Mouse (Mus musculus): ENCODE data around the gene Cacng3.

The Cacng3 gene

GRCm38 (mm10) chr7:122670442-122670872 is at the start of gene Cacng3:
Gene Cacng3 (plus strand): TSS chr7:122670492.
- no peak for DNase-seq

- DNase-seq: peak; percentile 49 to 65
These were observed 48.0 kb upstream of the Cacng3 start for GRCm38 (mm10) chr7:122622125-122622774.

DNA sequence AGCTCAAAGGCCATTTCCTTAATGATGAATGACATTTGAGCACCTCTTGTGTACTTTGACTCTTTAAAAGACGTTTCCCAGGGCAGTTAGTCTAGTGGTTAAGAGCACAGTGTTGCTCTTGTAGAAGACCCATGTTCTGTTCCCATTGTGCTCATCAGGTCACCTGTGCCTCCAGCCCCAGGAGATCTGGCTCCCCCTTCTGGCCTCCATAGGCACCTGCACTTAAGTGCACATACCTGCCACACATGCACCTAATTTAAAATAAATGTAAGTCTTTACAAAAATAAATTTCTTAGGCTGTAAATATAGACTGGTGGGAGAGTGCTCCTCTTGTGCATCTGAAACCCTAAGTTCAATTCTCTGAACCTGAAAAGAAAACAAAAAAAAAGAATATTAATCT is 46.5 kb upstream of the Cacng3 start:
- no peak for DNase-seq

DNA sequence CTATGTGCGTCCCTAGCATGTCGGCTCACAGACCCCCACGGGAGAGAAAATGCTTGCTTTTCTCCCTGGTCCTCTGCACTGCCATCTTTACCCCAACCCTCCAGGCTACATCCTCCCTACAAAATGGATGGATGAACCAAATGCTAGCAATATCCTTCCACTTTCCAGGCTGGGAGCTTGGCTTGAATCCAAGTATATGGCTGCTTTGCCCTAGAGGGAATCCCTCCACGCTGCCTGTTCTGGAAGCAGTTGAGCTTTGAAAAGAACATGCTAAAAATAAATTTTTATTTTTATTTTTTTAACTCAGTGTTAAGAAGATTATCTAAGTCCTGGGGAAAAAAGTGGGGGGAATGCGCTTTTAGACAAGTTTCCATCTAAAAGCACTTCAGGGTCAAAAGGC is 42.2 kb upstream of the Cacng3 start:
- DNase-seq: peak in 1 of 2 experiments; percentile 20

DNA sequence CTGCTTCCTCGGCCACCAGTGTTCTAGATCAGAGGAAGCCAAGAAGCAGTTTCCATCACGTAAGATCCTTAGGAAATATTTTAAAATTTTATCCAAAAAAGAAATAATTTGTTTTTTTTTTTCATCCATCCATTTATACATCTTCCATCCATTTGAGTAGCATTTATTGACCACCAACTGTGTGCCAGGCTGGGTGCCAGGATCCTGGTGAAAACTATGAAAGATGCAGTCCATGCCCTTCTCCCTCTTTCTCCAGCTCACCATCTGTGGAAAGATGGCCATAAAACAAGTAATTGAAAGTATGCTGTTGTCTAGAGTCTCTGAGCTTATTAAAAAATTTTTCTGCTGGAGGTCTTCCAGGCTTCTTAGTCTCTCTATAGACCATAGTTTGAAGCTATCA is 39.9 kb upstream of the Cacng3 start:
- peak; percentile 55 to 74 for DNase-seq

DNA sequence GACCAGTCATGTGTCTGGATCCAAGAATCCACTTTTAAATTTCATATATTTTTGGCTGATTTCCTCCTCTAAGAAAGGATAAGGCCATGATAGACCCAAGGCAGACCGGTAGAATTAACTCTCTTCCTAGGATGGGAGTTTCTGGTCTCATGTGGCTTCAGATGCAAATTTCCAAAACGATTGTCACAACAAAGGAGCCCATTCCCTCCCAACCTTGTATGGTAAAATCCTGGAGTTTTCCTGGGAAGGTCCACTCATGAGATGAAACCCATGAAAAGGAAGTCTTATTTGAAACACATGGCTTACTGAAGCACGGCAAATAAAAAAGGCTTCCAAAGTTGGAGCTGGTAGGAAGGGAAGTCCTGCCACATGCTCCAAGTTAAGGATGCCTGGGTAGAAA is 39.1 kb upstream of the Cacng3 start:
- no peak for DNase-seq

DNA sequence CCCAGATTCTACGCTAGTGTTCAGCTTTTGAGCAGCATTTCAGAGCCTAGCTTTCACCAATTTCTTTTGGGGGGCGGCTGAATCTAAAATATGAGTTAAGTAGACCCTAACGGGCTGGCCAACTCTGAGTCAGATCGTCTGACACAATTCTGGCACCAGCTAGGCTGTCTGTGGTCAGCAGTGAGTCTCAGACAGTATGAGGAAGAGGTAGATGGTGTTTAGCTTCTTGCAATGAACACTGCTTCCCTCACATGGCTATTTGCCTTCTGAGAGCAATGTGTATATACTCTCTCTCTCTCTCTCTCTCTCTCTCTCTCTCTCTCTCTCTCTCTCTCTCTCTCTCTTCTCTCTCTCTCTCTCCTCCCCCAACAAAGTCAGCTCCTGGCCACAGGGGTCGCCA is 37.3 kb upstream of the Cacng3 start:
- no peak for DNase-seq

- DNase-seq: no peak
These were observed 36.8 kb upstream of the Cacng3 start for GRCm38 (mm10) chr7:122633463-122633862.

DNA sequence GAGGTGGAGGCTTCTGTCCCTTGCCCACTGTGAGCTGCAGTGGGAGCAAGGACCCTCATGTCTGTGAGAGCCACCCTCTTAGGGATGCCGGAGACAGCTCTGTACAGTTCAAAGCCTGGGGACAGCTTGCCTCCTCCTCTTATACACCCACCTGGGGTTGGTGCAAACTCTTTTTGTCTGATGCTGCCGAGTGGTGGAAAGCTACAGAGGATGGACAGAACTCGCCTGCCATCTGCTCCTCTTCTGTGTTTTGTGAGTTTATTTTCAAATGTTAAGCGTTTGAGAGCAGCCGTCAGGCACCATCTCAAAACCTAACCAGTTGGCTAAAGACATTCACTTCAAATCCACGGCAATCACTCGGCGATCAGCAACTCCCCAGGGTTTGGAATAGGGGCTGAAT is 26.6 kb upstream of the Cacng3 start:
- no peak for DNase-seq

DNA sequence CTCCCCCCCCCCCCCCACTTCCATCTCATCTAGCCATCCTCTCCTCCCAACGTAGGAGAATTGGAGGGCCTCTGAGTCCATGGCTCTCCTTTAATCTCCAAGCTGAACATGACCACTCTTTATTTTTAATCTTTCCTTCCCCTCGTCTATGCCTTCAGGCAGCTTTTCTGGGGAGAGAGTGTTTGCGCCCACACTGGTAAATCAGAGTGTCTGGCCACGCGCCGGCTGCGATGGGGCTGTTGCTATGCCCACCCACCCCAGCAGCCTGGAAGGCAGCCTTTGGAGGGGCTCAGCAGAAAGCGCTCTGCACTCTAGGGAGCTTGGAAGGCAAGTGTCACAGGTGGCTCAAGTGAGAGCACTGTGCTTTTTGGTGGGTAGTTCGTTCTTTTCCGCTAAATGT is 21.0 kb upstream of the Cacng3 start:
- no peak for DNase-seq

GRCm38 (mm10) chr7:122652523-122652922 is 17.8 kb upstream of the Cacng3 start:
- DNase-seq: no peak

DNA sequence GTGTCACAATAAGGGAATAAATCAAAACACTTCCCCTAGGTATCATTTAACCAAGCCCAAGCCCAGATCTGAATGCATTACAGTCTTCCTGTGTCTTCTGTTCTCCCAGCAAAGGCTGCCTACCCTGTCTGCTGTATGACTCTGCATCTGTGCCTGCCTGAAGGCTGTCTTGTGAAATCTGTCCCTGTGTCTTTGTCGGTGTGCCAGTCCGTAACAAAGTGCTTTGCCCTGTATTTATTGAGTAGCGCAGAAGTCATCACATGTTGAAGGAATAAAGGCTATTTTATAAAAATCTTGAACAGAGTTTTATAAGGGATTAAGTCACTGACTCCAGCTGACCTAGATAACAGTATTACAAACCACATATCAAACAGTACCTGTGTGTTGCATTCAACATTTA is 13.6 kb upstream of the Cacng3 start:
- DNase-seq: no peak

GRCm38 (mm10) chr7:122657423-122658126 is 12.7 kb upstream of the Cacng3 start:
- no peak for DNase-seq

GRCm38 (mm10) chr7:122665311-122666049 is 4.8 kb upstream of the Cacng3 start:
- DNase-seq: no peak

DNA sequence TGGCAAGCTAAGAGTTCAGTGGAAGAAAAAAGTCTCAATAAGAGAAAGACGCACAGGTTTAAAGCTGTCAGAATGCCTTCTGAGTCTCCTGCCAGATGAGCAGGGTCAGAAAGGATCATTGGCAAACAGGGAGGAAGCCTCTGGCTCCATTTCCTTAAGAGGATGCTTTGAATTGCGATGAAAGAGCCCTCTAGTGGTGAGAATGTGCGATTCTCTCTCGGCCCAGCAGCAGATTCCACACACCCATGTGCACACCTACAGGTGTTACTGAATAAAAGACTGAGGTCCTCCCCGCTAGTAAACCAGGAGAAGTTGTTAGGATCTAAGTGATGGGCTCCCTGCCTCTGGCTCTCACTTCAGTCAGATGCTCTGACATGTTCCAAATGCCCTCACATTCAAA is 2.4 kb upstream of the Cacng3 start:
- peak; percentile 46 to 61 for DNase-seq

GRCm38 (mm10) chr7:122670873-122671641 is 765 bp downstream of the Cacng3 start:
- DNase-seq: peak; percentile 34 to 64

- no peak for DNase-seq
These were observed 2.7 kb downstream of the Cacng3 start for GRCm38 (mm10) chr7:122672981-122673380.

- DNase-seq: no peak
These were observed 4.9 kb downstream of the Cacng3 start for GRCm38 (mm10) chr7:122675207-122675606.

DNA sequence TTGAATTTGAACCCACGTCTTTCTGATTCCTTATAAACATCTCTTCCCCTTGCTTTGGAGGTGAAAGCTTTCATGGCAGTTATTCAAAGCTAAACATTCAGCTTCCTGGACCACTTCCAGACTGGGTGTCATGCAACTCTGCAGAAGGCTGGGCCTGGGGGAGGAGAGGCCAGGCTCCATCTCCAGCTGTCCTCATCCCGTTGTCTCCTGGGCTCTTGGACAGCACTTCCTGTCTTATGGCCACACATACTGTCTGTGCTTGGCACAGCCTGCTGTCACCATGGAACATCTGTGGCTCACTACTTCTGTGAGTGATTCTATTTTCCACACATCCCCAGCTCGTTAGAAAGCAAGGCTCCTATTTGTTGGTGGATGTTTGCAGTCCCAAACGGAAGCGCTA is 31.5 kb downstream of the Cacng3 start:
- DNase-seq: no peak

DNA sequence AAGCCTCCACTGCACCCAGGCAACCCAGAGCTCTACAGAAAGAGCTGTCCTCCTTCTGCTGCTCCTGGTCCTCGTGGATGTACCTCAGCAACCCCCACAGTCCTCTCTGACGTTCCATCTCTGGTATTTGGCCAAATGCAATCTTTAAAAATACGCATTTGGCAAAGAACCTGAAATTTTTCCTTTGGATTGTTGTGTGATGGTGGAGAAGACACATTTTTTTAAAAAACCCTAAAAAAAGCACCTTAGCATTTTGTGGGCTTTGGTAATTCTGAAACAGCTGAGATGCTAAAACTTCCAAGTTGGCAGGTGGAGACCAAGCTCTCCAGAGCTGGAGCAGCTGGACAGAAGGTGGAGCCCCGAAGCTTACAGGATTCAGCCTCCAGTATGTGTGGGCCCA is 32.2 kb downstream of the Cacng3 start:
- no peak for DNase-seq

DNA sequence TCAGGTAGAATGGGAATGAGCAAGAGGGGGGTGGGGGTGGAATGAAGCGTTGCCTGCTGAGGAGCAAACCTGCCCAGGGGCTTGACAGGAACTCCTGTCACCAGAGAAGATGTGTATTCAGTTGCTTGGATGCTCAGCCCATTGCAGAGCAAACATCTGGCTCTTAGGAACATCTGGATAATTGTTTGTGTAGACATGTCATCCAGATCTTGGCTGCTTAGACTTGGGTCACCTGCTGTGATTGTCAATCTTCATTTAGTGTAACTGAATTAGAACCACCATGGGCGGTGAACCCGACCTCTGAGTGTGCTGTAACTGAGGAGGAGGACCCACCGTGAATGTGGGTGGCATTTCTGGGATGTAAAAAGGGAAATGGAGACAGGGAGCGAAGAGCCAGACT is 36.4 kb downstream of the Cacng3 start:
- DNase-seq: no peak

- DNase-seq: no peak
These were observed 46.0 kb downstream of the Cacng3 start for GRCm38 (mm10) chr7:122716299-122716698.

DNA sequence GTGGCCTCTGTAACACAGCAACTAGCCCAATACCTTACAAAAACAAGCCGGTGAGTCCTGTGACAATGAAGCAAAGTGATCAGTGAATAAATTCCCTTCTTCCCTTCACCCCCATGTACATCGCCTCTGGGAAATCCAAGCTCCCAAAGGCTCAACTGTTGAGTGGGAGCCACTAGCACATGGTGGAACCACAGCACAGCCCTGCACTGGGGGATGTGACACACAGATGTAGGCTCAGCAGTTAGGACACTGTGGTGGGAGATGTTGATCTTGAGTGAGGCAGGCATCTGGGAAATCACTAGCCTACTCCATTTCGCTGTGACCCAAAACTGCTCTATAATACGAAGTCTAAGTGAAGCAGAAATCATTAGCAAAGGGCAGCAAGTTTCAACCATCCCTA is 48.2 kb downstream of the Cacng3 start:
- no peak for DNase-seq
